Mouse (Mus musculus) retina, postnatal 1 day (tissue): ENCODE measurements around the gene Npat.

Experiments
- DNase-seq: peaks from one replicate; pipeline ENCODE4 v3.0.0-alpha.2; 2012

Npat gene

DNA sequence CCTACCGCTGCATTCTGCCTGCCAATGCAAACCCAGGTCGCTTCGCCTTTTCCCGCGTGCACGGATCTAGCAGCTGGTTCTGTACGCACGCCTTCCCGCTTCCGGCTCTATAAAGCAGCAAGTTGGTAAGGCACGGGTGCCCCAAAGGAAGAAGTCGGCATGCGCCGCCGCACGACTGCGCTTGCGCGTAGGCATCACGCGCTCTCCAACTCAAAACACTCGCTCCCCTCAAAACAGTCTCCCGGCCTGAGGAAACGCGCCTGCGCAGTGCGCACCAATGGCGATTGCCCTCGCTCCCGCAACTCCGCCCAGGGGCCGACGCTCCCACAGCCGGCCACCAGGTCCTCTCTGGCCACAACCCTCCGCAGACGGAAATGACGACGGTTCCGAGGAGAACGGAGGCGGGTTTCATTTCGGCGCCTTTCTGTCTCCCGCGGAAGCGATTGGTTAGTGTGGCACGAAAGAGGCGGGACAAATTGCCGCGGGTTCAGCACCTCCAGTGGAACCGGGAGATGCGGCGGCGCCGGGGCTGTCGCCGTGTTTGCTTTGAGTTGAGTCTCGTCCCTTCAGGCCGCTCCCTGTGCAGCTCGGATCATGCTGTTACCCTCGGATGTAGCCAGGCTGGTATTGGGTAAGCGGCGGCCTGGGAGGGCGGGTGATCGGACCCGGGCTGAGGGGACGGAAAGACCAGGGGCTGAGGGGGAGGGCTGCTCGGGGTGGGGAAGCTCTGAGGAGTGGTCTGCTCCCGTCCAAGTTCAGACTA is at the start of gene Npat, which contains the start of gene Atm:
TSS of gene Npat (plus strand) at position 490 of the 763 bp plus-strand sequence.
TSS of gene Atm (minus strand) at position 183 of the 763 bp plus-strand sequence.
- DNase-seq = peak; percentile 100

DNA sequence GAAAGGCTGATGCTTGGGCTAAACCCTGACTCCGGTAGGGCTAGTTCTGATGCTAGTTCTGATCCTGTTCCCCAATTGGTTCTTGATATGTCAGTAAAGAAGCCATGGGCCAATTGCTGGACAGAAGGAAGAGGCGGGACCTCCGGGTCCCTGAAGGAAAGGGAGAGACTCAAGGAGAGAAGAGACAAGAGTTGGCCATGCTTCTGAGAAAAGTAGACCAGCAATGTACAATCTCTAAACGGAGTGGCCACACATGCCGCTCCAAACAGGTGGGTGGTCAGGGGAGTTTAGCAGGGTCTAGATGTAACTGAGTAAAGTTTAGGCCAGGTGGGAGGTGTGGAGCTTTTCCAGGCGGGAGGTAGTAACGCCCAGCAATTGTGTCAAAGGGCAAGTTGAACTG is 28.8 kb upstream of the Npat start:
- no peak for DNase-seq

- no peak for DNase-seq
Observed at GRCm38 (mm10) chr9:53514091-53514490, 22.8 kb upstream of the Npat start.

GRCm38 (mm10) chr9:53517373-53518009 is 19.4 kb upstream of the Npat start:
- DNase-seq = no peak

- peak; percentile 6 for DNase-seq
Observed at GRCm38 (mm10) chr9:53535416-53536320, 1.2 kb upstream of the Npat start.

DNA sequence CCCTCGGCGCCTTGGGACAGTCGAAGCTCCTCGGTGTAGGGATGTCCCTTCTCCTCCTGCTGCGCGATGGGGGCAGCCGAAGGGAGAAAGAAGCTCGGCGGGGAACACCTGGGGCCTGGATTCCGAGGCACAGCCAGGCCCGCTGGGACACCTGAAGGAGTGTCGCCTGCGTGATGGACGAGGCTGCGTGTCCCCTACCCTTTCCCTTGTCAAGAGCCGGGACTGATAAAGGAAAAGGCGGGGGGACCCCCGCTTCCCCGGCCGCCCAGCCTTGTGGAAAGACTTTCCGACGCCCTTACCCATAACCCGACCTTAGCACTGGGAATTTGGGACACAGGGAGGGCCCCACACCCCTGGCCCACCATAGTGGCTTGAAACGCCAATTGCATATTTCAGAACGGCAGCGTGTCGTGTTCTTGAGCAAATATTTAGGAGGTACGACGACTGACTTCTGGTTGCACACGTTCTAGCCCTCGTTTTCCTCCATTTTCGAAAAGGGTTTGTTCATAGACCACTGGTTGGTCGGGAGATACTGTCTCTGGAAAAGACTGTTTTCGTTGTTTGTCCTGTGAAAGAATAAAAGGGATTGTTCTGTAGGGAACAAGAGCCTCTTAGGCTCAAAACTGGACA is 604 bp downstream of the Npat start:
- no peak for DNase-seq

- DNase-seq = no peak
Observed at GRCm38 (mm10) chr9:53570662-53571061, 33.8 kb downstream of the Npat start.

DNA sequence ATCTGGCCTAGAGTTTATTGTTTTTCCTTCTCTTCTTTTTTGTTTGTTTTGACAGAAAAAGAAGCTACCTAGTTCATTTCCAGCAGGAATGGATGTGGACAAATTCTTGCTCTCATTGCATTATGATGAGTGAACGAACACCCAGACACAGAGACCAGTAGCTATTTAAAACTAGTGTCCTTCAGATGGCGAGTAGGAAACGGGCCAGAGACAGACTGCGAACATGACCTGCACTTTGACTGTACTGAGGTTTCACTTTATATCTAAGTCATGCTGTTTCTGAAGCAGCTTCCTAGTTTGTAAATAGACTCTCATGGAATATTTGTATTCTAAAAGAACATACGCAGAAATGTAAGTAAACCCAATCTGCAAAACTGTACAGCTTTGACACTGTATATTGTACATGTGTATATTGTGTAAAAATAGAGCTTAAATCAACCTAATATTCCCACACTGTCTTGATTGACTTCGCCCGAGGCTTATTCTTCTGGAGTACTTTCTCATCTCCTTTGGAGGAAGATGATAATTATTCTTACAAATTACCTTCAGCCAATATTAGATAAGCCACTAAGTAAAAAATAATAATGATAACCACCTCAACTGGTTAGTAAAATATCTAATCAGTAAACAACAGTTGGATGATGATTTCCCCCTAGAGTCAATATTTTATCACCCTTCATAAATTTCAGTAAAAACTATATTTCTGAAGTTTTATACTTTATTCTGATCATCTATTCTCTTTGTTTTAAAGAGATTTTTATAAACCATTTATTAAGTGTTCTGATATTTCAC is 35.9 kb downstream of the Npat start:
- no peak for DNase-seq

GRCm38 (mm10) chr9:53575721-53576120 is 38.9 kb downstream of the Npat start:
- DNase-seq = no peak

DNA sequence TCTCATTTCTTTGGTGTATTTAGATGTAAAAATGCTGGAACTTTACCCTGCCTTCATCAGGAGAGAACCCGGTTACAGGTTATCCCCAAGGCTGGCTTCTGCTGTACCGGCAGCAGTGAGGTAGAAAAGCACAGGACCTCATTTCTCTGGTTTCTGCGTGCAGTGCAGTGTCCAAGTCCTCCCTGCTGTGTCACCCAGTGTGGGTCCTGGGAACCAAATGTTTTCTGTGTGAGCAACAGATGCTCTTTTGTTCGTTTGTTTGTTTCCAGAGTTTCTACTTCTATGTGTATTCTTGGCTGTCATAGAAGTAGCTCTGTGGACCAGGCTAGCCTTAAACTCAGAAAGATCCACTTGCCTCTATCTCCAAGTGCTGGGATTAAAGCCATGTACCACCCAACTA is 45.0 kb downstream of the Npat start:
- no peak for DNase-seq

GRCm38 (mm10) chr9:53594764-53595163 is 57.9 kb downstream of the Npat start:
- DNase-seq = peak; percentile 81

GRCm38 (mm10) chr9:53596971-53597600 is 60.2 kb downstream of the Npat start:
- DNase-seq = no peak

GRCm38 (mm10) chr9:53598631-53599030 is 61.8 kb downstream of the Npat start:
- DNase-seq = no peak

DNA sequence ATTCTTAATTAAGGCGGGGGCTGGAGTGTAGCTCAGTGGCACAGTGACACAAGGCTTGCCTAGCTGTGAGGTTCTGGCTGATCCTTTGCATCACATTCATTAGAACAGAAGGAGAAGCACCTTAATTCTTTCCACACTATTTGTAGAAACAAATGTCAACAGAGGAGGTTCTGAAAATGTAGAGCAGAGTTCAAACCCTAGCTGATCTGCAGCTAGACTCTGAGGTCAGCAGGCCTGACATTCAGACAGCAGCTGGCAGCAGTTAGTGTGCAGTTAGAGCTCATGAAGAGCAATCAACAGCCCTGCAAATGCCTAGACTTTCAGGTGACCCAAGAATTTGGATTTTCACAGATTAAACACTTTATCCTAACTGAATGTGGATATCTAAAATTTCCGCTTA is 64.7 kb downstream of the Npat start:
- DNase-seq = no peak

DNA sequence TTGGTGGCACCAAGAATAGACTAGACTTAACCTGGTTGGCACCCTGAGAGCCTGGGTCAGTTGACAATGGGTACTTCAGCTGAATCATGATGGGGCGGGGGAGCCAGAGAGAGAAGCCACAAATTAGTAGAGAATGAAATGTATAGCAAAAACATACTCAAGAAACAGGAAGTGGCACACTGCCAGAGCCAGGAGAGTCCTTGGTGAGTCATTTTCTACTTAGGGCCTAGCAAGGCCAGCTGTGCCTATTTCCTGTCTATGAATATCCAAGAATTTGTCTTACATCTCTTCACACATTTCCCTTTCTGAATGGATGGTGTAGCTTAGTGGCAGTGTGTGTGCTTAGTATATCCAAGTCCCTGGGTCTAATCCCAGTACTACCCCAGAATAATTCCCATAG is 66.5 kb downstream of the Npat start:
- DNase-seq = no peak

DNA sequence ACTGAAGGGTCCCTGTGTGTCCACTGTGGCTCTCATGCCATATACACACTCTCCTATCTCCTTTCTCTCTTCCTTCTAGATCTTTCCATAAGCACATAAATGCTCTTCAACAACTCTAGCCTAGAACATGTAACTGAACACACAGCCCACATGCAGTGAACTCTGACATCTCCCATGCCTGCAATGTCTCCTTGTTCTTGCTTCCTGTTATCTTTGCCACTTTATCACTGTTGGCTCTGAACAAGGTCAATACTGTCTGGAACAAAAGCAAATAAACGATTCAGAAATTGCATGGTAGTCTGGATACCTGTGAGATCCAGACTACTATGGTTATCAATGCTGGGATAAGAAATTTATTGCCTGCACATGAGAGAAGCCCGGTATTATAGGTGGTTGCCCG is 67.0 kb downstream of the Npat start:
- DNase-seq = no peak

DNA sequence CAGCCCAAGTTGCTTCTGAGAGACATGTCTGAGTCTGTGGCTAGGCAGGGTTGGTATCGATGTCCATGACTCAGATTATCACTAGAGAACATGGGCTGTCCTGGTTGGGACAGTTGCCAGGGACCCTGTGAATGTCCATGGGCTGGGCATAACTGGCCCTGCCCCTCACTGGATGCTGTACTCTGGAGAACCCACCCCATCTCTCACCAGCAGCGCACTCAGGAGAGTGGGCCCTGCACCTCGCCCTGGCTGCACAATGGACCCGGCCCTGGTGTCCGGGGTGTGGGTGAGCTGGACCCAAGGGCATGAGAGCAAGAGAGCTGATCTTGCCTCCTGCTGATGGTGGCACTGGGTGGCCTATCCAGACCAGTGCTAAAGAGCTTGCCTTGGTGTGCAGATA is 68.1 kb downstream of the Npat start:
- no peak for DNase-seq

GRCm38 (mm10) chr9:53607192-53607591 is 70.3 kb downstream of the Npat start:
- no peak for DNase-seq

DNA sequence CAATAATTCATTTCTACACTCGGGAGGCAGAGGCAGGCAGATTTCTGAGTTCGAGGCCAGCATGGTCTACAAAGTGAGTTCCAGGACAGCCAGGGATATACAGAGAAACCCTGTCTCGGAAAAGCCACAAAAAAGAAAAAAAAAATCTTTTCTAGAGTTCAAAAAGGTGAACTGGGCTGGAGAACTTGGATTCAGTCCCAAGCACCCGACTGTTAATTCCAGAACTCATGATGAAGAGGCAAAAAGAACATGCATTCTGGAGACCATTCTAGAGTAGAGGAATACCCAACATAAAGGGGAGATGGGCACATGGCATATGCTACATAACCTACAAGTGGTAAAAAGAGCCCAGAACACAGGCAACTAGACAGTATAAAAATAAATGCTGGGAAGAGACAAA is 71.0 kb downstream of the Npat start:
- DNase-seq = no peak

GRCm38 (mm10) chr9:53609306-53609967 is 72.6 kb downstream of the Npat start:
- DNase-seq = no peak
